Mouse (Mus musculus): ENCODE results near the gene Ppm1a.
A peak's percentile ranks its signal among the peaks of the same experiment; 100 is the strongest.

Ppm1a gene

GRCm38 (mm10) chr12:72757086-72757485 lies at the start of gene Ppm1a:
TSS of gene Ppm1a (plus strand) at chr12:72757455.
- DNase-seq, result no peak

- DNase-seq, result no peak
These were observed 47.3 kb upstream of the Ppm1a start for GRCm38 (mm10) chr12:72709981-72710380.

GRCm38 (mm10) chr12:72714896-72715295 lies 42.4 kb upstream of the Ppm1a start:
- DNase-seq, result no peak

GRCm38 (mm10) chr12:72715846-72716245 lies 41.4 kb upstream of the Ppm1a start:
- DNase-seq, result no peak

- no peak for DNase-seq
These were observed 38.2 kb upstream of the Ppm1a start for GRCm38 (mm10) chr12:72719046-72719445.

- no peak for DNase-seq
These were observed 37.7 kb upstream of the Ppm1a start for GRCm38 (mm10) chr12:72719452-72720087.

- no peak for DNase-seq
These were observed 35.5 kb upstream of the Ppm1a start for GRCm38 (mm10) chr12:72721710-72722109.

- DNase-seq, result no peak
These were observed 33.3 kb upstream of the Ppm1a start for GRCm38 (mm10) chr12:72723965-72724364.

- DNase-seq, result no peak
These were observed 30.2 kb upstream of the Ppm1a start for GRCm38 (mm10) chr12:72727021-72727420.

- DNase-seq, result no peak
These were observed 29.6 kb upstream of the Ppm1a start for GRCm38 (mm10) chr12:72727611-72728010.

- no peak for DNase-seq
These were observed 23.1 kb upstream of the Ppm1a start for GRCm38 (mm10) chr12:72734112-72734511.

GRCm38 (mm10) chr12:72741176-72741575 lies 16.1 kb upstream of the Ppm1a start:
- no peak for DNase-seq

- DNase-seq, result no peak
These were observed 12.4 kb upstream of the Ppm1a start for GRCm38 (mm10) chr12:72744803-72745360.

- no peak for DNase-seq
These were observed 11.8 kb upstream of the Ppm1a start for GRCm38 (mm10) chr12:72745486-72745885.

- DNase-seq, result no peak
These were observed 8.9 kb upstream of the Ppm1a start for GRCm38 (mm10) chr12:72748341-72748740.

- no peak for DNase-seq
These were observed 8.4 kb upstream of the Ppm1a start for GRCm38 (mm10) chr12:72748841-72749240.

GRCm38 (mm10) chr12:72749500-72749899 lies 7.8 kb upstream of the Ppm1a start:
- no peak for DNase-seq

- no peak for DNase-seq
These were observed 7.2 kb upstream of the Ppm1a start for GRCm38 (mm10) chr12:72750016-72750415.

- DNase-seq, result no peak
These were observed 6.6 kb upstream of the Ppm1a start for GRCm38 (mm10) chr12:72750606-72751005.

GRCm38 (mm10) chr12:72757596-72757995 lies 341 bp downstream of the Ppm1a start:
- DNase-seq, result no peak

GRCm38 (mm10) chr12:72759956-72760355 lies 2.7 kb downstream of the Ppm1a start:
- DNase-seq, result no peak

- peak; percentile 90 to 93 for DNase-seq
These were observed 3.3 kb downstream of the Ppm1a start for GRCm38 (mm10) chr12:72760376-72761229.

- no peak for DNase-seq
These were observed 4.0 kb downstream of the Ppm1a start for GRCm38 (mm10) chr12:72761230-72761648.

Data from lung, adult 18-20 months (tissue).